Comparison of ENCODE assay signal across 10 mouse cellular contexts in the genomic region with DNA sequence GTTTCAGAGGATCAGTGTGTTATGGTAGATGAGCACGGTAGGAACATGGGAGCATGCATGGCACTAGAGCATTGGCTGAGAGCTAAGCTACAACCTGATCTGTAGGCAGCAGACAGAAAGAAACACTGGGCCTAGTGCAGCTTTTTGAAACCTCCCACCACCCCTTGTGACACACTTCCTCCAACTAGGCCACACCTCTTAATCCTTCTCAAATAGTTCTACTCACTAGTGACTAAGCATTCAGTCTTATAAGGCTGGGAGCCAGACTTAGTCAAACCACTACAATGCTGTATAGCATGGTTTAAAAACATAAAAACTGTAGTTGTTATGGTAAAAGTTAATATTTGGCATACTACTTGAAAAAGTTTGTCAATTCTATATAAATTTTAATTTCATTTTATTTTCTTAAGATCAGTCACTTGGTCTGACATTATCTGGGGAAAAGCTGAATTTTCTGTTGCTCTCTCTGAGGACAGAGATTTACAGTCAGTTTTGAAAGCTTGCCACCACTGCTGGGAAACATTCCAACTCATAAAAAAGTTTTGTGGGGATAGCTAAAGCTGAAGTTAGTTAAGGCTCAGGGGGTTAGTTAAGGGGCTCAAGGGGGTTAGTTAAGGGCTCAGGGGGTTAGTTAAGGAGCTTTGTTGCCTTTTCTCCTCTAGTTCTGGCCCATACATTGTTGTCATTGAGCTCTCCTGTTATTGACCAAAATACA. TPM values are rescaled to one million over a fixed set of nuclear protein-coding genes. Genes with fewer than 3 reads are reported as not detected.
DNase-seq lines count a peak whose midpoint lies in the region; ATAC-seq lines count a peak whose summit lies in the region.
"Had no signal": no experiment of that assay in that cellular context is flagged by ENCODE, and none has a peak within 500 bp of the region (broad histone marks: within the 10 kb centered on the region; RNA-seq: fewer than 3 reads in every experiment).

No protein-coding gene starts in this region.

- H3K4me3 ChIP-seq in heart, embryonic 10.5 days: no peak overlapping the region
- H3K4me3 ChIP-seq in limb, embryonic 15.5 days: no peak overlapping the region

- ATAC-seq in limb, embryonic 15.5 days (ENCODE audit: insufficient number of reproducible peaks, low FRiP score, low TSS enrichment, low read depth): no peak
- ATAC-seq in monocyte, adult 5-6 weeks (replicated peaks; ENCODE audit: insufficient number of reproducible peaks, low FRiP score, low TSS enrichment, poor library complexity, severe bottlenecking): no peak
- ATAC-seq: hindbrain, postnatal 0 days had no signal

- H3K27ac ChIP-seq in heart, embryonic 10.5 days: no peak overlapping the region
- H3K27ac ChIP-seq in limb, embryonic 15.5 days: peak overlapping the region; percentile 47; the same call in 1 of the 2 replicates
- H3K27ac ChIP-seq: hindbrain, postnatal 0 days; liver, embryonic 14.5 days had no signal

- no peaks in the 10 kb centered on the region for H3K27me3 ChIP-seq in heart, embryonic 10.5 days (ENCODE audit: insufficient read depth, poor library complexity, severe bottlenecking)
- no peaks in the 10 kb centered on the region for H3K27me3 ChIP-seq in limb, embryonic 15.5 days

- H3K36me3 ChIP-seq in heart, embryonic 10.5 days: peaks cover 7% of the 10 kb centered on the region; the same call in 1 of the 2 replicates
- H3K36me3 ChIP-seq in limb, embryonic 15.5 days: no peaks in the 10 kb centered on the region

- H3K9ac ChIP-seq in limb, embryonic 15.5 days: no peak overlapping the region
- H3K9ac ChIP-seq: liver, embryonic 14.5 days had no signal

- no peak overlapping the region for H3K4me2 ChIP-seq in limb, embryonic 15.5 days

- WGBS in heart, embryonic 10.5 days: 95% methylated on average over 1 of the region's 1 CpGs
- WGBS in limb, embryonic 15.5 days: 89% methylated on average over 1 of the region's 1 CpGs

- peak; percentile 21 to 48 for DNase-seq in heart, postnatal 14 days
- no peak for DNase-seq in heart, embryonic 10.5 days (ENCODE audit: low spot score)
- peak; percentile 60 for DNase-seq in ovary, postnatal 14 days (ENCODE audit: low spot score)
- DNase-seq in ovary, postnatal 36 days (ENCODE audit: low spot score): no peak
- DNase-seq in adrenal gland, postnatal 36 days: peak; percentile 60 to 71
- DNase-seq: cerebellum, adult 8-10 months had no signal

- intact Hi-C loops in heart, postnatal 14 days (cut with DNase I): no loop called here

- no peaks in the 10 kb centered on the region for H3K9me3 ChIP-seq in heart, embryonic 10.5 days
- H3K9me3 ChIP-seq in limb, embryonic 15.5 days: no peaks in the 10 kb centered on the region

- no peaks in the 10 kb centered on the region for H3K4me1 ChIP-seq in heart, embryonic 10.5 days
- H3K4me1 ChIP-seq in limb, embryonic 15.5 days: peaks cover 13% of the 10 kb centered on the region; the same call in 1 of the 2 replicates

RNA-seq across cellular contexts. Expression of a gene that starts 7.0 kb away (rescaled TPM):
- 10 to 100 TPM; 11.8 to 11.9 TPM for total RNA-seq in heart, postnatal 14 days (2021)
- polyA plus RNA-seq in heart, embryonic 10.5 days (2016; fragmentation: Nextera tagmentation; extraction: Ambion mirVana): 19.8 and 24.6 TPM in 2 replicates
- 10 to 100 TPM; 18.4 to 24.0 TPM for total RNA-seq in adrenal gland, postnatal 36 days (2021)
- 69.7 and 71.9 TPM in 2 replicates for polyA plus RNA-seq in limb, embryonic 15.5 days (2015; fragmentation: Nextera tagmentation; extraction: Ambion mirVana)
- 0.58 TPM in 1 of 3 replicates, not detected in the others for total RNA-seq in monocyte, adult 5-6 weeks (2017)

RNA-seq across cellular contexts. Expression of a gene that starts 9.2 kb away (rescaled TPM):
- total RNA-seq in heart, postnatal 14 days (2021): 10 to 100 TPM; 10.3 to 12.5 TPM
- 10.3 and 11.9 TPM in 2 replicates for polyA plus RNA-seq in heart, embryonic 10.5 days (2016; fragmentation: Nextera tagmentation; extraction: Ambion mirVana)
- total RNA-seq in adrenal gland, postnatal 36 days (2021): 10 to 100 TPM; 18.6 to 23.6 TPM
- 5.8 and 7.6 TPM in 2 replicates for polyA plus RNA-seq in limb, embryonic 15.5 days (2015; fragmentation: Nextera tagmentation; extraction: Ambion mirVana)
- total RNA-seq in monocyte, adult 5-6 weeks (2017): 1.5 to 2.2 TPM (median 2.0 TPM) in 3 replicates

RNA-seq across cellular contexts. Expression of a gene that starts 37.9 kb away (rescaled TPM):
- 10 to 100 TPM in 1 of 2 experiments, 1 to 10 TPM in 1; 9.7 to 12.8 TPM for total RNA-seq in heart, postnatal 14 days (2021)
- polyA plus RNA-seq in heart, embryonic 10.5 days (2016; fragmentation: Nextera tagmentation; extraction: Ambion mirVana): 10.5 and 12.1 TPM in 2 replicates
- 10 to 100 TPM; 31.0 to 41.6 TPM for total RNA-seq in adrenal gland, postnatal 36 days (2021)
- polyA plus RNA-seq in limb, embryonic 15.5 days (2015; fragmentation: Nextera tagmentation; extraction: Ambion mirVana): 6.4 and 7.8 TPM in 2 replicates
- total RNA-seq in monocyte, adult 5-6 weeks (2017): not detected in 3 replicates

Comparison
In these comparisons a context has a peak if more than half of its experiments do, and no peak if none do; other contexts are left out.
1. DNase-seq: peak in heart, postnatal 14 days (2 of 2), ovary, postnatal 14 days (single experiment) and adrenal gland, postnatal 36 days (2 of 2); none in heart, embryonic 10.5 days (single experiment) and ovary, postnatal 36 days (single experiment).
2. RNA of a gene that starts 37.9 kb away (total RNA-seq): 31.0 to 41.6 TPM in adrenal gland, postnatal 36 days and 9.7 to 12.8 TPM in heart, postnatal 14 days; not detected in monocyte, adult 5-6 weeks; every median in the first group is over 10 times any median in the second.